Mouse (Mus musculus) CH12.LX (cell line): ENCODE results near the gene Serinc5. TPM values are rescaled to one million over a fixed set of nuclear protein-coding genes. Genes with fewer than 3 reads are reported as not detected.

Source experiments
- DNase-seq: peaks from one replicate; pipeline ENCODE4 v3.0.0-alpha.2; 2013; ENCODE audit errors: extremely low read depth
- H3K27ac ChIP-seq: 2 replicates; pipeline ENCODE4 v1.5.1; 2012; ENCODE audit warnings: low read depth, mild to moderate bottlenecking, control low read depth, moderate library complexity; ENCODE audit not compliant: insufficient read depth
- H3K27me3 ChIP-seq: replicated peaks from 2 replicates; pipeline ENCODE3; 2012; ENCODE audit warnings: inconsistent platforms
- H3K36me3 ChIP-seq, 2 experiments: replicated peaks in 1 of 2; 2 replicates each; pipeline versions ENCODE3 to v1.6.1; 2012; ENCODE audit warnings: inconsistent platforms in 1 of 2, low read length in 1 of 2, mild to moderate bottlenecking in 1 of 2, mixed read lengths in 1 of 2, moderate library complexity in 1 of 2; ENCODE audit not compliant: control insufficient read depth in 1 of 2, insufficient read depth in 1 of 2
- H3K4me1 ChIP-seq, 2 experiments: 2 replicates each; pipeline ENCODE4 v1.6.1; 2012; ENCODE audit warnings: inconsistent platforms in 1 of 2, moderate library complexity in 1 of 2; ENCODE audit not compliant: insufficient read depth in 2 of 2, control insufficient read depth in 1 of 2
- H3K4me2 ChIP-seq: 2 replicates; pipeline ENCODE4 v1.6.1; 2012; ENCODE audit warnings: low read depth, mild to moderate bottlenecking, control low read depth; ENCODE audit not compliant: poor library complexity, insufficient read depth, severe bottlenecking
- H3K4me3 ChIP-seq, 3 experiments: fragments of 150-350 bp in 1 of 3; sonication (generic) in 1 of 3; replicated peaks in 1 of 3; 2 replicates each; pipeline versions ENCODE3 to v1.5.1; 2011 to 2012; ENCODE audit warnings: low read depth in 2 of 3, low read length in 2 of 3, mild to moderate bottlenecking in 2 of 3, moderate library complexity in 2 of 3, control low read depth in 1 of 3, improper control_type of control experiment in 1 of 3, inconsistent platforms in 1 of 3, mixed read lengths in 1 of 3; ENCODE audit not compliant: poor library complexity in 1 of 3
- H3K79me2 ChIP-seq: replicated peaks from 2 replicates; pipeline ENCODE4 v1.6.1; 2012; ENCODE audit warnings: mild to moderate bottlenecking, moderate library complexity; ENCODE audit not compliant: control insufficient read depth, poor library complexity, insufficient read depth, severe bottlenecking; ENCODE audit errors: extremely low read depth
- H3K9ac ChIP-seq: 2 replicates; pipeline ENCODE4 v1.6.1; 2012; ENCODE audit warnings: low read depth, mild to moderate bottlenecking, control low read depth, moderate library complexity; ENCODE audit not compliant: insufficient read depth
- H3K9me3 ChIP-seq: replicated peaks from 2 replicates; pipeline ENCODE3; 2012; ENCODE audit warnings: low read length, inconsistent platforms, mixed read lengths
- BHLHE40 ChIP-seq: IDR thresholded peaks from 2 replicates; pipeline ENCODE4 v1.6.1; 2011; ENCODE audit warnings: mild to moderate bottlenecking, low read depth, low read length, improper control_type of control experiment
- CHD1 ChIP-seq: IDR thresholded peaks from 2 replicates; pipeline ENCODE4 v1.6.1; 2012; ENCODE audit warnings: low read depth, low read length, improper control_type of control experiment, inconsistent platforms
- CHD2 ChIP-seq: IDR thresholded peaks from 2 replicates; pipeline ENCODE4 v1.6.1; 2011; ENCODE audit warnings: low read length, improper control_type of control experiment
- CTCF ChIP-seq, 2 experiments: IDR thresholded peaks in 1 of 2; conservative IDR thresholded peaks in 1 of 2; 2 replicates each; pipeline ENCODE4 v1.5.1; 2011 to 2012; ENCODE audit warnings: low read depth in 2 of 2, low read length in 2 of 2, improper control_type of control experiment in 1 of 2, inconsistent platforms in 1 of 2, mild to moderate bottlenecking in 1 of 2, moderate library complexity in 1 of 2
- EP300 ChIP-seq: IDR thresholded peaks from 2 replicates; pipeline ENCODE4 v1.6.1; 2011; ENCODE audit warnings: low read length, improper control_type of control experiment
- GABPA ChIP-seq: IDR thresholded peaks from 2 replicates; pipeline ENCODE4 v1.6.1; 2012; ENCODE audit warnings: low read depth, low read length, improper control_type of control experiment, inconsistent platforms; ENCODE audit not compliant: insufficient replicate concordance
- HCFC1 ChIP-seq: IDR thresholded peaks from 2 replicates; pipeline ENCODE4 v1.6.1; 2012; ENCODE audit warnings: low read depth, mild to moderate bottlenecking, inconsistent platforms, low read length, improper control_type of control experiment
- JUND ChIP-seq: conservative IDR thresholded peaks from 2 replicates; pipeline ENCODE4 v1.6.1; 2011; ENCODE audit warnings: low read depth, low read length, improper control_type of control experiment
- MAX ChIP-seq: IDR thresholded peaks from 2 replicates; pipeline ENCODE4 v1.6.1; 2011; ENCODE audit warnings: low read length, improper control_type of control experiment
- MAZ ChIP-seq: IDR thresholded peaks from 2 replicates; pipeline ENCODE4 v1.6.1; 2012; ENCODE audit warnings: low read depth, mild to moderate bottlenecking, inconsistent platforms, low read length, improper control_type of control experiment, moderate library complexity
- MEF2A ChIP-seq: IDR thresholded peaks from 2 replicates; pipeline ENCODE4 v1.6.1; 2014; ENCODE audit warnings: low read depth, mild to moderate bottlenecking, inconsistent platforms, low read length, improper control_type of control experiment, borderline replicate concordance
- NELFE ChIP-seq: IDR thresholded peaks from 2 replicates; pipeline ENCODE4 v1.6.1; 2011; ENCODE audit warnings: low read depth, low read length, improper control_type of control experiment
- PAX5 ChIP-seq: IDR thresholded peaks from 2 replicates; pipeline ENCODE4 v1.6.1; 2012; ENCODE audit warnings: low read length, inconsistent platforms, mixed read lengths
- POLR2A ChIP-seq: IDR thresholded peaks from 2 replicates; pipeline ENCODE4 v1.6.1; 2011; ENCODE audit warnings: low read depth, mild to moderate bottlenecking, improper control_type of control experiment, low read length
- POLR2AphosphoS2 ChIP-seq: IDR thresholded peaks from 2 replicates; pipeline ENCODE4 v1.6.1; 2011; ENCODE audit warnings: low read depth, low read length, improper control_type of control experiment
- RCOR1 ChIP-seq: conservative IDR thresholded peaks from 2 replicates; pipeline ENCODE4 v1.6.1; 2012; ENCODE audit warnings: low read depth, mild to moderate bottlenecking, inconsistent platforms, low read length, improper control_type of control experiment
- SMC3 ChIP-seq: IDR thresholded peaks from 2 replicates; pipeline ENCODE4 v1.6.1; 2011; ENCODE audit warnings: low read depth, low read length, improper control_type of control experiment
- UBTF ChIP-seq: IDR thresholded peaks from 2 replicates; pipeline ENCODE4 v1.6.1; 2012; ENCODE audit warnings: low read depth, mild to moderate bottlenecking, inconsistent platforms, low read length, improper control_type of control experiment, moderate library complexity
- USF1 ChIP-seq: IDR thresholded peaks from 2 replicates; pipeline ENCODE4 v1.6.1; 2014; ENCODE audit warnings: low read depth, mild to moderate bottlenecking, inconsistent platforms, low read length, improper control_type of control experiment
- ZKSCAN1 ChIP-seq: IDR thresholded peaks from 2 replicates; pipeline ENCODE4 v1.6.1; 2012; ENCODE audit warnings: low read depth, inconsistent platforms, low read length, improper control_type of control experiment, borderline replicate concordance
- ZNF384 ChIP-seq: IDR thresholded peaks from 2 replicates; pipeline ENCODE4 v1.6.1; 2012; ENCODE audit warnings: low read depth, low read length, improper control_type of control experiment, inconsistent platforms
- dilution Hi-C: fragments of 300-500 bp; cut with MboI; formaldehyde crosslinking; loops from 2 replicates; pipeline ENCODE4 v1.14.3; 2020; ENCODE audit warnings: low sequenced_read_pairs; ENCODE audit not compliant: extremely low pct_unique_long_range_greater_than_20kb, extremely low pct_ligation_motif_present
- in situ Hi-C: fragments of 300-500 bp; cut with MboI; formaldehyde crosslinking; loops from 3 replicates; pipeline ENCODE4 v1.14.3; 2019; ENCODE audit warnings: low sequenced_read_pairs, low pct_ligation_motif_present, low pct_unique_long_range_greater_than_20kb, mixed read lengths
- polyA plus RNA-seq: library from polyadenylated mRNA; unstranded; fragments of >175 nt; gene quantifications from 2 replicates; pipeline ENCODE4 v1.2.1, GENCODE M21; 2012; ENCODE audit warnings: low read depth; ENCODE audit not compliant: insufficient read length
- total RNA-seq, 2 experiments: library from RNA; depleted of rRNA; stranded (reverse); fragments of 300-350 nt in 1 of 2; fragments of >200 nt in 1 of 2; gene quantifications; 2 replicates each; pipeline ENCODE4 v1.2.3; 2012 to 2014

The Serinc5 gene
- total and polyA plus RNA-seq, 3 experiments = 1.9 to 5.2 (median 4.3) TPM

DNA sequence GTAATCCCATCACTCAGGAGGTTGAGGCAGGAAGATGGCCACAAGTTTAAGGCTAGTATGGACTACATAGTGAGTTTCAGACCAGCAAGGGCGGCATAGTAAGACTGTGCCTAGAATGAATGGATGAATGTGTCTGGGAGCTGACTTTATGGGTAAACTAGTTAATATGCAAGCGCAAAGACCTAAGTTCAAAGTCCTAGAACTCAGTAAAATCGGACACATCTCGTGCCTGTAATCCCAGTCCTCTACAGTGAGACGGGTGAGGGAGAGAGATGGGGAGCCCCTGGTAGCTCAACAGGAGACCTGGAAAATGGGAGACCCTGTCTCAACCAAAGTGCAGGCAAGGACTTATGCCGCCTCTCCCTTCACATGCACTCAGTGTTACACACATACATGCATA, 88.5 kb downstream of the Serinc5 start:
- Histone ChIP-seq H3K27ac (no peak overlapping the region), H3K4me3 (no peak overlapping the region), H3K79me2 (no peaks in the 10 kb centered on the region), H3K4me1 (0 out of 4 replicates have a peak, but pooled peaks cover 0 to 3% of the 10 kb centered on the region in 2 experiments), H3K4me2 (no peak overlapping the region), H3K9ac (no peak overlapping the region), H3K27me3 (no peaks in the 10 kb centered on the region), H3K9me3 (no peaks in the 10 kb centered on the region), H3K36me3 (peaks cover 0 to 3% of the 10 kb centered on the region in 2 experiments)
- dilution Hi-C loops = no loop called here
- DNase-seq = no peak
- TF ChIP-seq GABPA = no peak
- TF ChIP-seq MAX = no peak
- TF ChIP-seq CTCF (conservative IDR thresholded peaks at IDR 0.05 in 1 of 2, IDR thresholded peaks at IDR 0.05 in 1 of 2; ENCODE audit: low read depth in 2 of 2, low read length in 2 of 2) = no peak
- in situ Hi-C loops = no loop called here

DNA sequence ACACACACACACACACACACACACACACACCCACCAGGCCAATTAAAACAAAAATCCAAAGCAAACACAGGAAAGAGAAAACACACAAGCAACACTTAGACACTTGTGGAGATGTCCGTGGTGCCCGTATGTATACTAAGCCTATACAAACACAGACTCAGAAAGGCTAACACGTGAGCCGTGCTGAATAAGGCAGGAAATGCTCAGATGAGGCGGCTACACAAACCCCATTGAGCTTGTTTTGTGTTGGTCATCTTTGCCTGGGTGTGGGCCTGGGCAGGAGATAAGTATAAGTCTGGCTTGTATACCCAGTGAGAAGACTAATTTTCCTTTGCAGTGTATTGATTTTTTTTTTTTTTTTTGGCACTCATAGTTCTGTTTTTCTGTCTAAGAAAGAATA, 91.1 kb downstream of the Serinc5 start:
- Histone ChIP-seq H3K4me3 (no peak overlapping the region), H3K79me2 (no peaks in the 10 kb centered on the region), H3K9ac (no peak overlapping the region), H3K27ac (no peak overlapping the region), H3K9me3 (no peaks in the 10 kb centered on the region), H3K27me3 (no peaks in the 10 kb centered on the region), H3K36me3 (peaks cover 0 to 3% of the 10 kb centered on the region in 2 experiments), H3K4me2 (no peak overlapping the region), H3K4me1 (peaks cover 0 to 12% of the 10 kb centered on the region in 2 experiments; a peak in 2 of 4 replicates)
- TF ChIP-seq RCOR1 = no peak
- no peak for TF ChIP-seq ZKSCAN1
- no peak for TF ChIP-seq HCFC1
- no peak for TF ChIP-seq EP300
- no peak for TF ChIP-seq CHD1
- no peak for TF ChIP-seq GABPA
- TF ChIP-seq PAX5 = no peak
- TF ChIP-seq USF1 = no peak
- TF ChIP-seq POLR2A = no peak
- no peak for TF ChIP-seq MAZ
- TF ChIP-seq JUND = no peak
- no peak for TF ChIP-seq BHLHE40
- TF ChIP-seq ZNF384 = no peak
- no peak for TF ChIP-seq UBTF
- TF ChIP-seq MEF2A = no peak
- TF ChIP-seq POLR2AphosphoS2 = no peak
- TF ChIP-seq SMC3 = no peak
- TF ChIP-seq NELFE = no peak
- TF ChIP-seq CHD2 = no peak
- in situ Hi-C loops = no loop called here
- DNase-seq = no peak
- dilution Hi-C loops = no loop called here
